Mouse (Mus musculus) fat pad, adult 2 months (tissue): ENCODE results near the gene Tuba1c.
"Not testable (repeated sequence)": the region's sequence is repeated elsewhere in the genome, so short reads cannot be mapped to it uniquely, and the experiment has no call there.

ENCODE experiments used
- DNase-seq: peaks from one replicate; pipeline ENCODE4 v3.0.0-alpha.2; 2011; ENCODE audit warnings: low read depth, low spot score; ENCODE audit errors: extremely low read depth

Gene Tuba1c

GRCm38 (mm10) chr15:99028874-99029458 is 725 bp upstream of the Tuba1c start:
- no peak for DNase-seq

- no peak for DNase-seq
Measured at GRCm38 (mm10) chr15:99030585-99031387, 1.1 kb downstream of the Tuba1c start.

- DNase-seq: no peak
Measured at GRCm38 (mm10) chr15:99031388-99031675, 1.6 kb downstream of the Tuba1c start.

GRCm38 (mm10) chr15:99032041-99032725 is 2.5 kb downstream of the Tuba1c start:
- DNase-seq: peak; percentile 97

- DNase-seq: no peak
Measured at GRCm38 (mm10) chr15:99032726-99033250, 3.1 kb downstream of the Tuba1c start.

GRCm38 (mm10) chr15:99033498-99034270 is 4.0 kb downstream of the Tuba1c start:
- no peak for DNase-seq

- DNase-seq: no peak
Measured at GRCm38 (mm10) chr15:99035431-99035830, 5.7 kb downstream of the Tuba1c start.

GRCm38 (mm10) chr15:99036249-99036905 is 6.7 kb downstream of the Tuba1c start:
- DNase-seq: no peak

GRCm38 (mm10) chr15:99038025-99038424 is 8.3 kb downstream of the Tuba1c start:
- no peak for DNase-seq

- no peak for DNase-seq
Measured at GRCm38 (mm10) chr15:99038797-99039196, 9.1 kb downstream of the Tuba1c start.

GRCm38 (mm10) chr15:99039306-99039705 is 9.6 kb downstream of the Tuba1c start:
- DNase-seq: no peak

GRCm38 (mm10) chr15:99039996-99040919 is 10.6 kb downstream of the Tuba1c start:
- DNase-seq: no peak

- DNase-seq: no peak
Measured at GRCm38 (mm10) chr15:99040920-99041856, 11.5 kb downstream of the Tuba1c start.

GRCm38 (mm10) chr15:99042334-99042733 is 12.6 kb downstream of the Tuba1c start:
- no peak for DNase-seq

- DNase-seq: no peak
Measured at GRCm38 (mm10) chr15:99044854-99045253, 15.2 kb downstream of the Tuba1c start.

- DNase-seq: not testable (repeated sequence)
Measured at GRCm38 (mm10) chr15:99045734-99046133, 16.0 kb downstream of the Tuba1c start.

- DNase-seq: no peak
Measured at GRCm38 (mm10) chr15:99049473-99050253, 20.0 kb downstream of the Tuba1c start.

- DNase-seq: no peak
Measured at GRCm38 (mm10) chr15:99053373-99053772, 23.7 kb downstream of the Tuba1c start.
